Mouse (Mus musculus): ENCODE results near the gene Flnb. TPM values are rescaled to one million over a fixed set of nuclear protein-coding genes. Genes with fewer than 3 reads are reported as not detected.

Flnb gene
- polyA plus RNA-seq, 1 experiment: 6.5 TPM

DNA sequence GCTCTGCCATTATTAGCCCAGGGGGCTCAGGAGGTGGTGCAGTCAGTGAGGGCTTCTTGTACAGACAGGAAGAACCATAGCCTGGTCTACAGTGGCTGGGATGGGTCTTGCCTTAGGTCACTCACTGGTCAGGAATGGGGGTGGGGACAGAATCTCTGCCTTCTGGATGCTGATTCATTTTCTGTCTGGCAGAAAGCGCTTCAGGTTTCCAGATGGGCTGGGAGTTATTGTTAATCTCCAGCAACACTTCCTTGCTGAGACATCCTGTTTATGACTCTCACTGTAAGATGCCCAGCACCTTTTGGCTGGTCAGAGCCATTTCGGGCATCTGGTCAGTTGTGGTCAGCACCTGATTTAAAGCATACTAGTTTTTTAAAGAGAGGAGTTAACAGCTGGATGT is 55.8 kb downstream of the Flnb start:
- Histone ChIP-seq H3K4me3 (ENCODE audit: insufficient read depth, low read length) (no peak overlapping the region), H3K27ac (ENCODE audit: insufficient read depth, low read depth, low read length) (no peak overlapping the region), H3K4me1 (ENCODE audit: control insufficient read depth, insufficient read depth, low read length) (no peaks in the 10 kb centered on the region)
- TF ChIP-seq POLR2A (IDR thresholded peaks at IDR 0.05; ENCODE audit: borderline replicate concordance, low read depth, low read length) (no peak), CTCF (IDR thresholded peaks at IDR 0.05; ENCODE audit: low read depth, low read length) (no peak)

DNA sequence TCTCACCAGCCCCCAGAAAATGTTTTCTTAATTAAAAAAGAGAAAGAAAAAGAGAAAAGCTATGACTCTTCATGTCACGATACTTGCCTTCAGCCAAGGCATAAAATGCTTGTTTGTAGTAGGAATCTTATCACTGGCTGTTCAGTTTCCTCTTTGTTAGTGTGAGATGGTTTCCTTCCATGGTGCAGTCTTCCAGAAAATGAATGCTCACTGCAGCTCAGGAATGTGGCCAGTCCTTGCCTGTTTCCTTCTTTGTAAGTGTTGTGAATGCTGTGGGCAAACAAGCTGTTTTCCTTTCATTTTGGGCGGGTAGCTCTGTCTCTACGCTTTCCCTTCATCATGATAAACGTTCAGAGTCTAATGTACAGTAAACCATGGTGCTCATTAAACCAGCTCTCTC is 56.7 kb downstream of the Flnb start:
- Histone ChIP-seq H3K4me3 (ENCODE audit: insufficient read depth, low read length) (no peak overlapping the region), H3K27ac (ENCODE audit: insufficient read depth, low read depth, low read length) (no peak overlapping the region), H3K4me1 (ENCODE audit: control insufficient read depth, insufficient read depth, low read length) (no peaks in the 10 kb centered on the region)
- no peak for TF ChIP-seq POLR2A (IDR thresholded peaks at IDR 0.05; ENCODE audit: borderline replicate concordance, low read depth, low read length)
- no peak for TF ChIP-seq CTCF (IDR thresholded peaks at IDR 0.05; ENCODE audit: low read depth, low read length)

DNA sequence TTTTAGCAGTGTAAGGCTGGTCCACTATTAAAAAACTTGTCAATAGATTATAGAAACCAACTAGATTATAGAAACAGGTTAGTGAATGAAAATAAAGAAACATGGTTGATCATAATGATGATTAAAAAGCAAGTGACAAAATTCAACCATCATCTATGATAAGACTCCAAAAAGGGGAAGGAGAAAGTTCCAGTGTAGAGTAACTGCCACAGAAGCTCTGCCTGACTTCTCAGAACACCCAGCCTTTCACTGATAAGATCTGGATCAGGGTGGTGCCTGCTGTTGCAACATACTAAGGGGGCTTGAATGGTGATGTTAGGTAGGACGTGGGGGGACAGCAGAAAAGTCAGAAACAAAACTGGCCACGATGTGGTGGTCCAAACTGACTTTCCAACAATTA is 60.2 kb downstream of the Flnb start:
- Histone ChIP-seq H3K27ac (ENCODE audit: insufficient read depth, low read depth, low read length) (no peak overlapping the region), H3K4me1 (ENCODE audit: control insufficient read depth, insufficient read depth, low read length) (peaks cover 11% of the 10 kb centered on the region), H3K4me3 (ENCODE audit: insufficient read depth, low read length) (no peak overlapping the region)
- TF ChIP-seq POLR2A (IDR thresholded peaks at IDR 0.05; ENCODE audit: borderline replicate concordance, low read depth, low read length) (no peak), CTCF (IDR thresholded peaks at IDR 0.05; ENCODE audit: low read depth, low read length) (no peak)

DNA sequence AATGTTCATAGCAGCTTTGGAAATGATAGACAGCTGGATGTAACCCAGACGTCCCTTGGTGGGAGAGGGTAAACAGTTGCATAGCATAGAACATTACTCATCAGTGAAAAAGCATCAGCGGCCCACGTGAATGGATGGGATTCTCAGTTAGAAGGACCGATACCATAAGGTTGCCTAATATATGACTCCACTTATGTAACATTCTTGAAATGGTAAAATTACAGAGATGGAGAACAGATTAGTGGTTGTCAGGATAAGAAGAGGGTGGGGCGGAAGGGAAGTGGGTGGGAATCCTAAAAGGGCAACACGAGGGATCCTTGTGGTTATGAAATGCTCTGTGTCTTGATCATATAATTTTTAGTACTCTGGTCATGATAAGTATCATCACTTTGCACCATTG is 62.6 kb downstream of the Flnb start:
- H3K4me1 ChIP-seq (ENCODE audit: control insufficient read depth, insufficient read depth, low read length): peaks cover 11% of the 10 kb centered on the region
- no peak overlapping the region for H3K27ac ChIP-seq (ENCODE audit: insufficient read depth, low read depth, low read length)
- TF ChIP-seq POLR2A (IDR thresholded peaks at IDR 0.05; ENCODE audit: borderline replicate concordance, low read depth, low read length) (no peak), CTCF (IDR thresholded peaks at IDR 0.05; ENCODE audit: low read depth, low read length) (no peak)
- no peak overlapping the region for H3K4me3 ChIP-seq (ENCODE audit: insufficient read depth, low read length)

DNA sequence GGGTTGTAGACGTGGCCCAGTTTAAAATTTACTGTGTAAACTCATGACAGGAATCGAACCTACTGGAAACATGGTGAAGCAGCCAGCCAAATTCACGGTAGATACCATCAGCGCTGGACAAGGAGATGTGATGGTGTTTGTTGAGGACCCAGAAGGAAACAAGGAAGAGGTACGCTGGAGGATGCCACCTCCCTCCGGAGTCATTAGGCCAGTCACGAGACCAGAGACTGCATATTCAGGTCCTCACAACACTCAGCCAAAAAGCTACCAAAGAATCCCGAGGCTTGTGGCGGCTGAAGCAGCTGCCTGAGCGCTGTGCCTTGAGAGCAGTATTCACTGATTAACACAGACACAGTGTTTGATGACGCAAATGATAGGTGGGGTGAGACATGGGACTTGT is 63.8 kb downstream of the Flnb start:
- Histone ChIP-seq H3K4me3 (ENCODE audit: insufficient read depth, low read length) (no peak overlapping the region), H3K27ac (ENCODE audit: insufficient read depth, low read depth, low read length) (no peak overlapping the region), H3K4me1 (ENCODE audit: control insufficient read depth, insufficient read depth, low read length) (peaks cover 11% of the 10 kb centered on the region)
- no peak for TF ChIP-seq CTCF (IDR thresholded peaks at IDR 0.05; ENCODE audit: low read depth, low read length)

DNA sequence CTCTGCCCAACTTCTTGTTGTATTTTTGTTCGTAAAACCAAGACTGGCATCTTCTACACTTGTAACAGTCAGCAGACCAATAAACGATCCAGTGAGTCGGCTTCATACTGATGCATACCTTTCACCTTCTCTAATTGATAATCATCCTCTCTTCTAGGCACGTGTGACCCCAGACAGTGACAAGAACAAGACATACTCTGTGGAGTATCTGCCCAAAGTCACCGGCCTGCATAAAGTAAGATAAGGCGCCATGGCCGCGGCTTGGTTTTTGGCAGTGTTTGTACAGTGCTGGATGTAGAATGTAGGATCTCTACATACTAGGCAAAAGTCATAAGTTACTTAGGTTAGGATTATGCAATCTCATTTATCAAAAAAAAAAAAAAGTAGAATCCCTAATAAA is 64.3 kb downstream of the Flnb start:
- TF ChIP-seq CTCF (IDR thresholded peaks at IDR 0.05; ENCODE audit: low read depth, low read length) (no peak), POLR2A (IDR thresholded peaks at IDR 0.05; ENCODE audit: borderline replicate concordance, low read depth, low read length) (no peak)
- Histone ChIP-seq H3K4me3 (ENCODE audit: insufficient read depth, low read length) (no peak overlapping the region), H3K27ac (ENCODE audit: insufficient read depth, low read depth, low read length) (no peak overlapping the region), H3K4me1 (ENCODE audit: control insufficient read depth, insufficient read depth, low read length) (peaks cover 11% of the 10 kb centered on the region)

DNA sequence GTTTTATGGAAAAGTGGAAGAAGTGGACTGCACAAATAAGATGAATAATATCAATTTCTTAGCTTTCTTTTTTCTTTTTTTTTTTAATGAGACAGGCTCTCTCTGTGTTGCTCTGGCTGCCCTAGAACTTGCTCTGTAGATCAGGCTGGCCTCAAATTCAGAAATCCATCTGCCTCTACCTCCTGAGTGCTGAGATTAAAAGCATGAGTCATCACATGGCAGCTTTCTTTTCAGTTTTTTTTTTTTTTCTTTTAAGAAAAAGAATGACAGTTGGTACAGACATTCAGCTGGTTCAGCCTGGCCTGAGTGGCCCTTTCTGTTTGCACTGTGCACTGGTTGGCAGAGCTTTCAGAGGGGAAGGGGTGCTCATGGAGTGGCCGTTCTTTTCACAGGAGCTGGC is 66.4 kb downstream of the Flnb start:
- no peak overlapping the region for H3K4me3 ChIP-seq (ENCODE audit: insufficient read depth, low read length)
- TF ChIP-seq POLR2A (IDR thresholded peaks at IDR 0.05; ENCODE audit: borderline replicate concordance, low read depth, low read length) (no peak), CTCF (IDR thresholded peaks at IDR 0.05; ENCODE audit: low read depth, low read length) (no peak)
- peaks cover 14% of the 10 kb centered on the region for H3K4me1 ChIP-seq (ENCODE audit: control insufficient read depth, insufficient read depth, low read length)
- H3K27ac ChIP-seq (ENCODE audit: insufficient read depth, low read depth, low read length): no peak overlapping the region

DNA sequence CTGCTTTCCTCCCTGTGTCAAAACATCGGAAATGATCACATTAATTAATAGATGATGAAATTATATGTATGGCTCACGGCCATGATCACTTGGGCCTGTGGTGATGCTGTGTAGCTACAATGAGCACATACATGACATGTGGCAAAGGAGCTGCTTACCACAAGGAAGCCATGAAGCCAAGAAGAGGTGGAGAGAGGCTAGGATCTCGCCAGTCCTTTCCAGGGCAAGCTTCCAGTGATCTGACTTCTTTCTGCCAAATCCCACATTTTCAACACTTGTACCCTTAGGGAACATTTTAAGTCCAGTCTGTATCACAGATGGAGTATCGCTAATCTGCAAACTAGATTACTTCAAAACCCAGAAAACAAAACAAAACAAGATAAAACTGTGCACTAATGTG is 67.1 kb downstream of the Flnb start:
- H3K27ac ChIP-seq (ENCODE audit: insufficient read depth, low read depth, low read length): no peak overlapping the region
- H3K4me1 ChIP-seq (ENCODE audit: control insufficient read depth, insufficient read depth, low read length): peaks cover 20% of the 10 kb centered on the region
- no peak for TF ChIP-seq CTCF (IDR thresholded peaks at IDR 0.05; ENCODE audit: low read depth, low read length)
- no peak overlapping the region for H3K4me3 ChIP-seq (ENCODE audit: insufficient read depth, low read length)

DNA sequence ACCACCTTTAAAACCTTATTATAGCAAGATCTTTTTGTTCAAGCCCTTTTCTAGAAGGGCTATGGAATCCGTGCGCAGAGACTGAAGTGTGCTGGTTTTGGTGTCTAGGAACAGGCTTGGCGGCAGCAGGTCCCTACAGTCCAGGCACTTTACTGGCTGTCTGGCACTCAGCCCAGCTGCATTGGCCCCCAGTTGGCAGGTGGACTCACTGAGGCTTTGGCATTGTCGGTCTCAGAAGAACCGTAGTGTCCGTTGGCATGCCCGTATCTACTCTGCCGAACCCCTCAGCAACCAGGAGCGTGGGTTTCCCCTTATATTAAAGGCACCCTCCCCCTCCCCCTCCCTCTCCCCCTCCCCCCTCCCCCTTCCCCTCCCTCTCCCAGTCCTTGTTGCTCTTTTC is 67.8 kb downstream of the Flnb start:
- H3K27ac ChIP-seq (ENCODE audit: insufficient read depth, low read depth, low read length): no peak overlapping the region
- H3K4me1 ChIP-seq (ENCODE audit: control insufficient read depth, insufficient read depth, low read length): peaks cover 19% of the 10 kb centered on the region
- TF ChIP-seq CTCF (IDR thresholded peaks at IDR 0.05; ENCODE audit: low read depth, low read length) (no peak), POLR2A (IDR thresholded peaks at IDR 0.05; ENCODE audit: borderline replicate concordance, low read depth, low read length) (no peak)
- H3K4me3 ChIP-seq (ENCODE audit: insufficient read depth, low read length): no peak overlapping the region

DNA sequence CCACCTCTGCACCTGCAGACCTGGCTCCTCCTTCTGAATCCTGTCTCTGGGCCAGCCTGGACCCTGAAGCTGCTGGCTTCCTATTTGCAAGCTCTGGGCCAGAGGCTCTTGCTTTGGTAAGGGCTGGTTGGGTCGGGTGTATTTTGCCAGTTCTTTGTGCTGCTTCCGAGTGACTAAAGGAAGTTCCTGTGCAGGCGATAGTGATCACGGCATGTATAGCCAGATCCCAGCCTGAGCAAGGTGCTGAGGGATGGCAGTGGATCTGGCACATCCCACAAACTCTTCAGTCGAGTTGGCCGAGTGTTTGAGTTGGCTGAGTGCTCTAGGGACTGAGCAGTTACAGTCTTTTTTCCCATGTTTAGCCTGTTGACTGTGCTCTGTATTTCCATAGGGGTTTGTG is 68.3 kb downstream of the Flnb start:
- H3K27ac ChIP-seq (ENCODE audit: insufficient read depth, low read depth, low read length): no peak overlapping the region
- no peak overlapping the region for H3K4me3 ChIP-seq (ENCODE audit: insufficient read depth, low read length)
- no peak for TF ChIP-seq CTCF (IDR thresholded peaks at IDR 0.05; ENCODE audit: low read depth, low read length)
- no peak for TF ChIP-seq POLR2A (IDR thresholded peaks at IDR 0.05; ENCODE audit: borderline replicate concordance, low read depth, low read length)
- peaks cover 16% of the 10 kb centered on the region for H3K4me1 ChIP-seq (ENCODE audit: control insufficient read depth, insufficient read depth, low read length)

DNA sequence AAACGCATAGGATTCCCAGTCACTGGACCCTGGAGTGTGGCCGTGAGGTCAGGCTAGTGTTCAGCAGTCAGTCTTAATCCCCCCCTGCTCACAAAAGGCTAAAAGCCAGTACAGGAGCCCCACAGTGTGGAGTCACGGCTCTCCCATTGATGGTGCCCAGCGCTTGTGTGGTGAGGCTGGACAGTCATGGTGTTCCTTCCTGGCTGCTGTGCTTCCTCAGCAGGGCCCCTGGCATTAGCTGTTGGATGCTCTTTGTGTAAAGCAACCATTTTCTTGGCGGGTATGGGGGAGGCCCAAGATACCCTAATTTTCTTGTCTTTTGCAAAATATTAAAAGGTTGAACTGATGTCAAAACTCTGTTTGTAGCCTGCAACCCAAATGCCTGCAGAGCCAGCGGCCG is 69.4 kb downstream of the Flnb start:
- peaks cover 11% of the 10 kb centered on the region for H3K4me1 ChIP-seq (ENCODE audit: control insufficient read depth, insufficient read depth, low read length)
- TF ChIP-seq POLR2A (IDR thresholded peaks at IDR 0.05; ENCODE audit: borderline replicate concordance, low read depth, low read length) (no peak), CTCF (IDR thresholded peaks at IDR 0.05; ENCODE audit: low read depth, low read length) (no peak)
- H3K4me3 ChIP-seq (ENCODE audit: insufficient read depth, low read length): no peak overlapping the region
- H3K27ac ChIP-seq (ENCODE audit: insufficient read depth, low read depth, low read length): no peak overlapping the region

Measured in bone marrow macrophage, adult 2 months (primary cell).